Mouse (Mus musculus): Measurements from ENCODE around the gene Obscn.

The Obscn gene

DNA sequence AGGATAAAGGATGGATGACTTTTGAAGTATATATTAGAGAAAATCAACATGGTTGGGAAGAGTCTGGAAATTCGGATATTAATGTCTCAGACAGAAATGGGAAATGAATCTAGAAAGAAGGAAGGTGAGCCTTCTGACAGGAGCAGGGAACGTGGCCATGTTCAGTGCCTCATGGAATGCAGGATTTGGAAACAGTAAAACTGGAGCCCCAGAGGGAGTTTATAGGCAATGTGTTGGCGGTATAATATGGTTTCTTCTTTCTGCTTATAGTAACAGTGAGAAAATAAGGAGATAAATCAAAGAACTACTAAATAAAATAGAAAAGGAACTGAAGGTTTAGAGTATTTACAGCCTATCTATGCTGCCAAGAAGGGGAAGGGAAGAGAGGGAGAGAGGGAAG, 78.2 kb downstream of the Obscn start:
- DNase-seq (ENCODE audit: low spot score in 2 of 2), result no peak

DNA sequence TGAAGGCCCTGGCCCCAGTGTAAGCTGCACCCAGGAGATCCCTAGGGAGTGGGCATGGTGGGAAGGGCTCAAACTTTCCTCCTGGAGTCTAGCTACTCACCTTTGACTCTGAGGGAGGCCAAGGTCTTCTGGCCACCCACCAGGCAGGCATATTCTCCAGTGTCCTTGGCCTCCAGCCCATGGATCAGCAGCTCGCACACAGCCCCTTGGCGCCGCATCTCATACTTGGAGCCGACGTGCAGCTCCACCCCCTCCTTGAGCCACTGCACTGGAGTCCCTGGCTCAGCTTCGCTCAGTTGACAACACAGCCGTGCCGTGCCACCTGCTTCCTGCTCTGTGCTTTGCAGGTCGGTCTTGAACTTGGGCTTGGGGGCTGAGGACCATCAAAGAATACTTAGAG, 85.2 kb downstream of the Obscn start:
- no peak for DNase-seq (ENCODE audit: low spot score in 2 of 2)

DNA sequence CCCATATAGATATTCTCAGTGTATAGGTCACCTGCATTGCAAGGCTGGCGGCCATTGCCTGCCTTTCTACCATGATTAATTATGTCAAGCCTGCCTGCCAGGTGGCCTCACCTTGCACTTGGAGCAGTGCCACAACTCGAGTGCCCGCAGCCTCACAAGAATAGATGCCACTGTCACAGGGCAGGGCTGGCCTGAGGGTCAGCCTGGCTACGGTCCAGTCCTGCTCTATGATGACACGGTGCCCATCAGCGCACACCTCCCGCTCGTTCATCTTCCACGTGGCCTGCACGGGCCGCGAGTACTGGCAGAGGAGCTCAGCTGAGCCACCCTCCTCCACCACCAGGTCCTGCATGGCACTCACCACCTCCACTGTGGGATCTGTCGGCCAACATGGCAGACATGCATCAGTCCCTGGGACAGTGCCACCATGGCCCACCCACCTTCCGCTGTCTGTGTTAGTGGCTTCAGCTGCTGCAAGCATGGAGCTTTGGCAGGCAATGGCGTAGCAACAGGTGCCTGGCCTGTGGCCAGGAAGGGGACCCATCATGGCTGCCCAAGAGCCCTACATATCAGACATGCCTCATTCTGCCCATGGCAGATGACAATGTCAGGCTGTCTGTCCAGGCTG, 91.4 kb downstream of the Obscn start:
- no peak for DNase-seq (ENCODE audit: low spot score in 2 of 2)

DNA sequence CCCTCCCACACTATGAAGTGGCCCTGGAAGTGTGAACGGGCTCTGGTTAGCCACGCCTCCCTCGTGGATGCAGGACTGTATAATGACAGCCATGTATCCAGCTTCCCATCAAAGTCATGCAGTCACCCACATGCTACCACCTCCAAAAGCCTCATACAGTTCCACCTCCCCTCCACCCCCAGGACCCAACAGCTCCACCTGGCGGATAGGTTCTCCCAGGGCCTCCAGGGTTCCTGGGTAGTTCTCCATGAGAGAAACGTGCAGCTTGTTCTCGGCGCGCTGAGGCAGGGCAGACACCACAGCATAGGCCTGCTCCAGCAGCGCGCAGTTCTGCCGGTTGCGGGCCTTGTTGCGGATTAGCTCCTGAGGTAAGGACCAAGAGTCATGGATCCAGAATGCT, 107.2 kb downstream of the Obscn start:
- no peak for DNase-seq (ENCODE audit: low spot score in 2 of 2)

DNA sequence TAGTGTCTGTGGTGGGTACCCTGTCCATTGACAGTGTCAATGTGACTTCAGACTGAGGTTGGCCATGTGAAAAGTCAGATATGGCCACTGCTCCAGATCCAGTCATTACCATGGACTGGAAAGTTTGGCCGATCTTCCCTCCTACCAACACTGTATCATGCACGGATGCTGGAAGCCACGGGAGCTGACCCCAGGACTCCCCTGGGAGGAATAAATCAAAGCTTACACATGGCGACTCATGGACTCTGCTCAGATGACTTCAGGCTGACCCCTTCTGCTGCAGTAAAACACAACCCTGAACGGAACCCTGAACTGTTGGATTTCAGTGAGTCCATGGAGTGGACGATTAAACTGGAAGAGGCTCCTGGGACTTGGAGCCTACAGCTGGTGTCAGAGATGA, 109.8 kb downstream of the Obscn start:
- no peak for DNase-seq (ENCODE audit: low spot score in 2 of 2)

DNA sequence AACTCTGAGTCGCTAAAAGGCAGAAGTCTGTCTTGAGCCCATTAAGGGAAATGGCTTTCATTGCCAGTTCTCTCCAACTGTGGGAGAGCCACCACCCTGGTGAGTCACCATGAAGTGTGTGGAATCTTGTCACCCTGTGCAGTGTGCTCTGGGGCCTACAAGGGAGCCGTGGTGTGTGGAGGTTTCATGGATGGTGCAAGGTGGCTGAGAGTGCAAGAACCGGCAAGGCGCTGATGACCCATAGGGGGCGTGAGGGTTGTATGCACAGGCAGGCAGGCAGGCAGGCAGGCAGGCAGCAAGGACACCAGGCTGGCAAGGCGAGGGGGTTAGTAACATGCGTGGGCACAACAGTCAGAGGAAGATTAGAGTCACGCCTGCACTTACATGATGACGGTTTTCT, 121.2 kb downstream of the Obscn start:
- DNase-seq (ENCODE audit: low spot score in 2 of 2), result no peak

DNA sequence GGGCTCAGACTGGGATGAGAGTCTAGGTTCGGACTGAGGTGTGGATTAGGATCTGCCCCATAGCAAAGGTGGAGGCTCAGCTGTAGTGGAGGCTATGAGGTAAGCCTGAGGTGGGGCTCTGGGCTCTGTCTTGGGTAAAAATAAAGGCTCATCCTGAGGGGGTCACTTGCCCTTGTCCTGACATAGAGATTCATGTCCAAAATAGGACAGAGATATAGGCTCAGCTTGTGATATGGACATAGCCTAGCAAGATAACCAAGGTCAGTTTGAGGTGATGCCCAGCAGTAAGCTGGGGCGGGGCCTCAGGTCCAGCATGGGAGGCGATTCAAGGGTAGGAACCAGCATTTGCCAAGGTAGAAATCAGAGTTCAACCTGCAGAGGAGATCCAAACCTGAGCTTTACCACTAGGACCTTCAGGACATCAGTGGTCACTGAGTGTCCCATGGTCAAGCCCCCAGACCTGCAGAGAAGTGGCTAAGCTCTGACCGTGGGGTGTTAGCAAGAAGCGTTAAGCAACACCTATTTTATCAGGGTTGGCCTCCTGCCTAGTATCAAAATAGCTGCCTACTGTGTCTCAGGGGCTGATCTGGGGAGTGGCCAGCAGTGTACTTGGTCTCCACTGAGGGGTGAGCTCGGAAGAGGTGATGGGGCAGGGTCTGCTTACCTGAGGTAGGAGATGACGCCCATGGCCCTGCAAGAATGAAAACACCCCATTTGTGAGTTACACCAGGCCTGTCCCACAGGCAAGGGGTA, 133.7 kb downstream of the Obscn start:
- DNase-seq (ENCODE audit: low spot score in 2 of 2), result no peak

DNA sequence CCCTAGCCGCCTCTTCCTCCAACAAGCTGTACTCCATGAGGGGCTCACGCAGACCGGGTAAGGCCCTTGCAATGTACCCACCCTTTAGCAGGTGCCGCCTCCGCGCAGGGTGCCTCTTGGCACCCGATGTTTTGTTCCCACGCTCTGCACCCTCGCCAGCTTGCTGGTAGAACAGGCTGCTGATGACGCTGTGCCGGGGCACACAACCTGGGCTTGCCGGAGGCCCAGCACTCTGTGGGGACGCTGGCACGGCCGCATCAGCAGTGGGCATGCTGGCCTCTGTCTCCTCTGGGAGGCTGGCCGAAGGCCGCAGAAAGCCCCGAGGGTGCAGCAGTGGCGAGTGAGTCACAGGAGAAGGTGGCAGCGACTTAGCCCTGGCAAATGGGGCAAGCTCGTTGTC, 135.6 kb downstream of the Obscn start:
- no peak for DNase-seq (ENCODE audit: low spot score in 2 of 2)

DNA sequence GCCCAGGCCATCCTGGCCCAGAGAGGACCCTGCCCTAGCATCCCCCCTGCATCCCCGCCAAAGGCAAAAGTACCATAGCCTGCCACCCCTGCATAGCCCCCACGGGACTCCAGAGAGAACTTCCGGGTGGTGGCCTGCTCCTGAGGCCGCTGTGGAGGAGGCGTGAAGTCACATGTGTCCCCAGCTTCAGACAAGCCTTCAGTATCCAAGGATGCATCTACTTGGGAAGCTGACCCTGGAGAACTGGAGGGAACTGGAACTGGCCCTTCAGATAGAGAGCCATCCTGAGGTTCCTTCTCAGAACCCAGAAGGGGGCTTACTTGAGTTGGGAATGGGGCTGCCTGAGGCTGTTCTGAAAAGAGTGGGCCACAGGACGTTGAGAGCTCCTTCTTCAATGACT, 136.4 kb downstream of the Obscn start:
- no peak for DNase-seq (ENCODE audit: low spot score in 2 of 2)

DNA sequence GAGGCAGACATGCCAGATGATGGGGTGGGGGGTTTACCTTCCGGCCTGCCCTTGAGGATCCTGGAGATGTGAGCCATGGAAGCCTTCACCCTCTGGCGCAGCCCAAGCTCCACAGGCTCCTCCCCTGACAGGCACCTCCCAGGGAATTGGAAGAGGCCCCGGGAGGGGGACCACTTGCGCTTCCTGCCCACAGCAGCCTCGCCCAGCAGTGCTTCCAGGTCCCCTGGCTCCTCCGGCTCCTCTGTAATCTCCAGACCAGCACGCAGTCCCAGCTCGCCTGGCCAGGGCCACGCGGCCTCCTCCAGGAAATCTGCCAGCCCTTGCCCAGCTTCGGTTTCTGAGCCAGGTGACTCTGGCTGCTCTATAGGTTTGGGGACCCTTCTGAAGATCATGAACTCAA, 137.0 kb downstream of the Obscn start:
- no peak for DNase-seq (ENCODE audit: low spot score in 2 of 2)

DNA sequence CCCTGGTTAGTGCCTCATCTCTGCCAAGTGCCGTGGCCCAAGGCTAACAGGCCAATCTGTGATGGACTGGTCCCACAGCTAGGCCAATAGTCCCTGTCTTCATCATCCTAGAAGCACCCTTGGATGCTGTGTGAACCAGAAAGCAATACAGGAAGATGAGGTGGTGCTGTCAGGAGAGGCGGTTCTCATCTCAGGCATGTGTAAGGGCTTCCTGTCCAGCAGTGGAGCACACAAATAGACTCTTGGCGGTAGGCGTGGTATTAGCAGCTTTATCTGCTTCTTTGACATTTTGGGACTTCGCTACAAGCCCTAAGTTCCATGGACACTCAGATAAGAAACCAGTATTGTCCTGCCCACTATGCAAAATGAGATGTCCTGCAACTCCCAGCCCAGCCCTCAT, 138.7 kb downstream of the Obscn start:
- no peak for DNase-seq (ENCODE audit: low spot score in 2 of 2)

DNA sequence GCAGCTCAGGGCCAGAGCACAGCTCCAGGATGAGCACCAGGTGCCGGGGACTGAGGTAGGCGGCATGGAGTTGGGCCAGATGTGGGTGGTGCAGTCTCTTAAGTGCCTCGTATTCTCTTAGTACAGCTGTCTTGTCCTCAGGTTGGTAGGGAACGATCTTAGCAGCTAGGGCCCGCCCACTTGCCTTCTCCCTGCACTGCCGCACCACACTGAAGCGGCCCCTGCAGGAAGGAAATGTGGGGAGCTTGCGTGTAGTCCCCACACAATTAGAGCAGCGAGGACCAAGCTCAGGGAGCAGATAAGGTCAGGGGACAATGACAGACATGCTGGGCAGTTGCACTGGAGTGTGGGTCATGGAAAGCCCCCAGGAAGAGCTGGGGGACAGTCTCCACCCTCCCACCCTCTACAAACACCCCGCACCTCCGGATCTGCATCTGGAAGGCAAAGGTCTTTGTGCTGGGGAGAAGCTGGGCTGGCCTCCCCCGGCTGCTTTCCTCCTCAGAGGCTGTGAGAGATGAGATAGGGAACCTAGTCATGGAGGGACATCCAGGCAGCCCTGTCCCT, 140.3 kb downstream of the Obscn start:
- DNase-seq (ENCODE audit: low spot score in 2 of 2), result no peak

DNA sequence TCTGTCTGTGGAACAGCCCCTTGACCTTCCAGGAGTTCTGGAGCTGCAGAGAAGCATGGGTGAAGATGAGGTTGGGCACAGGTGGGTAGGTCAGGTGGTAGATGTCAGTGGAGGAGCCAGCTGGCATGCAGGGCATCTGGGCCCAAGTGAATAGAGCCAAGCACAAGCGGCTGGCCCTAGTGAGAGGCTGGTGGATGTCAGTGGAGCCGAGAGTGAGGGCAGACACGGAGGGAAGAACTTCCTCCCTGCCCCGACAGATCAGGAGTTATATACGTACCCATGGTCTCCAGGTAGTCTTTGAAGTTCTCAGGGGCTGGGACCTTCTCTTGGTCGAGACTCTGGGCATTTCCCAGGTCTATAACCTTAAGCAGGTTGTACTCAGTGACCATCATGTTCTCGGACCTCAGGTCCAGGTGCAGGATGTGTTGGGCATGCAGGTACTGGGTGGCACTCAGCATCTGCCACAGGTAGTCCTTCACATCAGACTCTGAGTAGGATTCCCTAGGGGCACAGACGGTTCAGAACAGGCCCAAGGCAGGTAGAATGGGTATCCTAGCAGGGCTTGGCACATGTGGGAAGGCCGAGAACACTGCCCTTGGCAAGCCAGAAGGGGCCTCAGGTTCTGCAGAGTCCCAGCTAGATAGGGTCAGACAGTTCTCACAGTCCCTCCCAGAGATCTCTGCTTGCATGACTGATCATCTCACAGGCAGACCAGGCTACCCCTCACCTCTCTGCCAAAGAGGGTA, 141.0 kb downstream of the Obscn start:
- DNase-seq (ENCODE audit: low spot score in 2 of 2), result no peak

DNA sequence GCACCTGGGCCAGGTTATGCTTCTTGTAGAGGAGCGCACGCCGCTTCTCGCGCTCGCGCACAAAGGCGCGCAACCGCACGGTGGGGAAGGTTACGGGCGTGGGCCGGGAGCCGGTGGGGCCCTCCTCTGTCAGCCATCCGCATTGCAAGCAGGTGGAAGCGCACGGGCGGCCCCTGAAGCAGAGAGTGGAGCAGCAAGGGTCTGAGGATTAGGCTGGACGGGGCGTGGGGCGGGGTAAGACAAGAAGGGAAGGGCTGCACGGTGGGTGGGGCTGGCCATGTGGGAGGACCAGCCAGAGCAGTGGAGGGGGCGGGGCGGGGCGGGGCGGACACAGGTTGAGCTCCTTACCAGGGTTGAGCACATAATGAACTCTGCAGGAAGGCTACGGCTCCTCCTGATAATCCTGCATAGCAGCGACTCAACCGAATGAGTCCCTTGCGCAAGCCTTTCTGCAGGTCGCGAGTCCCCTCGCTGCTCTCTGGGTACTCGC, 141.8 kb downstream of the Obscn start:
- DNase-seq (ENCODE audit: low spot score in 2 of 2), result peak in 1 of 2 experiments; percentile 44

DNA sequence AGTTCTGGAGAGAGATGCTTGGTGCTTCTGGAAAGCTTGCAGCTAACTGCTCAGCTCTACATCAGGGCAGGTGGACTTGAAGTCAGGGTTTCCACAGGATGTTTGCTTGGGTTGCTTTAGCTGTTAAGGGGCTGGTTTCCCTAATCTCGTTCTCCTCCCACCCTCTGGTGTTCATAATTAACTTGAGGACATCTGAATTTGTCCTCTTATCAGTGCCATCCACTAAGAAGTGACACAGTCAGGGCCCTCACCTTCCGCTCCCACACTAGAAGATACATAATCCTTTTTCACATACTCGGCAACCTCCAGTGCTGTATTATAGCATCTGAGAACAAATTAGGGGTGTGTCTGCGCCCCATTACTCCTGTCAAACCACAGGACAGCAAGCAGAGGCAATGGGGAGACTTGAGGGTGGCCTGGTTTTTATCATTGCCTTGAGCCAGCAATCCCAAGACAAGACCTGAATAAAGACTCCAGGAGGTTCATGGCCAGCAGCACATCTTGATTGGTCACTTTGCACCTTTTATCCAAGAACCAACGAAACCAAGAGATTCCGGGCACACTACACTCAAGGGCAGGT, 143.0 kb downstream of the Obscn start:
- DNase-seq (ENCODE audit: low spot score in 2 of 2), result no peak

DNA sequence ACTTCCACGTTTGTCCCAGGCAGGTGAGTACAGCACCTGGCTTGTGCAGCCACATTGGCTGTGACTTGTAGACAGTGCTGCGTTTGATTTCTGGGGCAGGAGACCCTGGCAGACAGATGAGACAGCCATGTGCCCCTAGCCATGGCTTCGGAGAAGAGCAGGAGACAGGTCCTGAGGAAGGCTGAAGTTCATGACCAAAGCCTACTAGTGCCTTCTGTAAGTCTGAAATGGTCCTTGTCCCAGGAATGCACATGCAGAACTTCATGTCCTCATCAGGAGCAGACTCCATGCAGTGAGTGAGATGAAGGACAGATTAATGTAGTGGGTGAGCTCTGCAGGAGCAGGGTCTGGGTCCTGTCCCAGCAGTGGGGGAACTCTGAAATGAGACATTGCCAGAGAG, 144.3 kb downstream of the Obscn start:
- no peak for DNase-seq (ENCODE audit: low spot score in 2 of 2)

DNA sequence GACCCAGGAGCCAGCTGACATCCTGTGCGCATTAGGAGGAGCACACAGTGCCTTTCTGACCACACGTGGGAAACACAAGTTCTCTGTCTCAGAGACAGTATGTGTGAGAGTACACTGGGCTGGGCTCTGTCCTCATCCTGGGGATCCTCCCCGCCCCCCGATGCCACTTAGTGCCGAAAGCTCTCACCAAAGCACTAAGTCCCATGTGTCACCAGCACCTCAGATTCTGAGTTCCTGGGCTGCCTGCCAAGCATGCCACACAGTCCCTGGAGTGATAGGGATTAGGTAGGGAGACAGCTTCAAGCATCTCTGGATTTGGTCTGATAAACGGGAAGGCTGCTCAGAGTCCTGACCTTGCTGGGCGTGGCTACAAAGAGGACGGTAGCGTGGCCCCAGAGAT, 145.4 kb downstream of the Obscn start:
- no peak for DNase-seq (ENCODE audit: low spot score in 2 of 2)

DNA sequence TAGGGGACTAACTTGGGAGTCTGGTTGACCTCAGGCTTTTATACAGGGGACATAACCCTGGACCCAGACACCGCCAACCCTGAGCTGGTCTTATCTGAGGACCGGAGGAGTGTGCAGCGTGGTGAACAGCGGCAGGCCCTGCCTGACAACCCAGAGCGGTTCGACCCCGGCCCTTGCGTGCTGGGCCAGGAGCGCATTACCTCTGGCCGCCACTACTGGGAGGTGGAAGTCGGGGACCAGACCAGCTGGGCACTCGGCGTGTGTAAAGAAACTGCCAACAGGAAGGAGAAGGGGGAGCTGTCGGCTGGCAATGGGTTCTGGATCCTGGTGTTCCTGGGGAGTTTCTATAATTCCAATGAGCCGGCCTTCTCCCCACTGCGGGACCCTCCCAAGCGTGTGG, 146.1 kb downstream of the Obscn start:
- DNase-seq (ENCODE audit: low spot score in 2 of 2), result no peak

DNA sequence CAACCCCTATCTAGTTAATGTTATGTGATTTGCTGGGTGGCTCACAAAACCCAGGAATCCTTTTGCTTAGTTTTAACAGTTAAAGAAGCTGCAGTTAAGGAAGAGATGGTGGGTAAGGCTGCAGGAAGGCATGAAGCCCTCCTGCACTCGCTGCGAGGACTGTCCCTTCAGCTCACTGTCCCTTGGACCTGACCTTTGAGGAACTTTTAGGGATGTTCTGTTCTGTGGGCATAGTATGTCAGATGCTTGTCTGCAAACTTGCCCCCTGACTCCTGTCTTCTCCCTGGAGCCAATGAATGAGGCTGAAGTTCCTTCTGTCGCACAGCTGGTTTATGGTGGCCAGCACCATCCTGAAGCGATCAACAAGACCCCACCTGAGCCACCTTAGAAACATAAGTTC, 147.0 kb downstream of the Obscn start:
- no peak for DNase-seq (ENCODE audit: low spot score in 2 of 2)

DNA sequence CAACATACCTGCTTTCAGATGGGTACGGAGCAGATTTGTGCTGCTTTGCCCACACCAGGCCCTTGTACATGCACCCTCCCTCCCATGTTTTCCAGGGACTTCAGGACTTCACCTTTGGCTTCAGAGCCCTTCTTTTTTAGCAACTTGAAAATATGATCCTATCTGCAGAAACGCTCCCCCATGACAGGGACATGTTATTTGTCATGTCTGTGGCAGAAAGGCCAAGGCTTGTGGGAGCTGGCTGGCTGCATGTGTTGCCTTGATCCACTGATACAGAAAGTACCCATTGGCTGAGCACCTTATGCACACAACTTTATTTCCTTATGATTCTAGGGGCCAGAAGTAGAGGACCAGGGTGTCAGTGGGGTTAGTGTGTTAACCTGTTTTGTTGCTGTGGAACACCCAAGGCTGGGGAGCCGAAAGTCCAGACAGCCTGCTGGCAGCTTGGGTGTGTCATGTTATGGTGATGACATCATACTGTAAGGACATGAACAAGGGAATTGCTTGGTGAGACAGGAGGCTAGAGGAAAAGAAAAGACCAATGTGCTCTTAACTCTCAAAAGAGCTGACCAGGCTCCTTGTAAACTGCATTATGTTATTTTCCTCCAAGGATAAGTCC, 150.8 kb downstream of the Obscn start:
- no peak for DNase-seq (ENCODE audit: low spot score in 2 of 2)

DNA sequence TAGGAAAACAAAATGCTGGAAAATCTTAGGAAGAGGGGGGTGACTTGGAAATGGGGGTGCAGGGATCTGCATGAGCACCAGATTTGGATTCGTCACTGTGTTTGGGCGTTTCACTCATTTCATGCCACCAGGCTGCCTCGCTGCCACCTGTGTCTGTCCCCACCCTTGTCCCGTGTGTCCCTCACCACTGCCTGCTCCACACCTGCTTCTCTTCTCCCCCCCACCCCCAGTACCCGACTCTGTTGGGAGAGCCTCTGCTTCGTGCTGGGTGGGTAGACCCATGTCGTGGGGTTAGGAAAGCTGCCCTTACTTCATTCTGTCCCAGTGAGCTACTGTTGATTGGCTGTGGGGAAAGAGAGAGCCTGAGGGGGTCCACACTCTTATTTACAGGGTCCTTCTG, 151.5 kb downstream of the Obscn start:
- DNase-seq (ENCODE audit: low spot score in 2 of 2), result no peak

All from urinary bladder, adult 18-20 months (tissue).